Mouse (Mus musculus) midbrain, embryonic 15.5 days (tissue): ENCODE data around the gene Ciao1. TPM values are rescaled to one million over a fixed set of nuclear protein-coding genes. Genes with fewer than 3 reads are reported as not detected.
A peak's percentile ranks its signal among the peaks of the same experiment; 100 is the strongest.
"Not testable (repeated sequence)": the region's sequence is repeated elsewhere in the genome, so short reads cannot be mapped to it uniquely, and the experiment has no call there.

ENCODE experiments used
- ATAC-seq: fragments of 200-750 bp; cut with Nextera tagmentation; replicated peaks from 2 replicates; pipeline ENCODE4 v1.8.0; 2017; ENCODE audit warnings: moderate TSS enrichment
- H3K27ac ChIP-seq: fragments of 300-500 bp; sonication (generic); 2 replicates; pipeline ENCODE4 v1.5.1; 2015; ENCODE audit warnings: mild to moderate bottlenecking, inconsistent platforms
- H3K27me3 ChIP-seq: fragments of 300-500 bp; sonication (generic); replicated peaks from 2 replicates; pipeline ENCODE4 v1.6.1; 2015; ENCODE audit warnings: inconsistent platforms
- H3K36me3 ChIP-seq: fragments of 300-500 bp; sonication (generic); replicated peaks from 2 replicates; pipeline ENCODE4 v1.6.1; 2015; ENCODE audit warnings: inconsistent platforms
- H3K4me1 ChIP-seq: fragments of 300-500 bp; sonication (generic); 2 replicates; pipeline ENCODE4 v1.6.1; 2015; ENCODE audit warnings: inconsistent platforms
- H3K4me2 ChIP-seq: fragments of 300-500 bp; sonication (generic); 2 replicates; pipeline ENCODE4 v1.6.1; 2015; ENCODE audit warnings: inconsistent platforms, mild to moderate bottlenecking, moderate library complexity
- H3K4me3 ChIP-seq: fragments of 300-500 bp; sonication (generic); 2 replicates; pipeline ENCODE4 v1.5.1; 2015; ENCODE audit warnings: mild to moderate bottlenecking, inconsistent platforms
- H3K9ac ChIP-seq: fragments of 300-500 bp; sonication (generic); 2 replicates; pipeline ENCODE4 v1.6.1; 2015; ENCODE audit warnings: mild to moderate bottlenecking, inconsistent platforms
- H3K9me3 ChIP-seq: fragments of 300-500 bp; sonication (generic); 2 replicates; pipeline ENCODE4 v1.6.1; 2016; ENCODE audit warnings: inconsistent platforms
- WGBS: fragments of 180-500 bp; shearing (Covaris S2); methylation state at CpG from one replicate; pipeline ENCODE4 v1.1.7; 2015; ENCODE audit warnings: mixed read lengths; 5-methylcytosine and 5-hydroxymethylcytosine counted together
- polyA plus RNA-seq: library from polyadenylated mRNA; unstranded; fragments of >200 nt; fragmentation: Nextera tagmentation; extraction: Ambion mirVana; gene quantifications from 2 replicates; pipeline ENCODE4 v1.2.1, GENCODE M21; 2015

Ciao1 gene
- polyA plus RNA-seq, 1 experiment from 2014 or later, result 56.9 TPM

GRCm38 (mm10) chr2:127225261-127225660, 22.4 kb downstream of the Ciao1 start:
- H3K27me3 ChIP-seq, result no peaks in the 10 kb centered on the region
- WGBS, result 96% methylated on average over 3 of the region's 3 CpGs
- H3K27ac ChIP-seq, result no peak overlapping the region
- no peaks in the 10 kb centered on the region for H3K9me3 ChIP-seq
- ATAC-seq, result no peak
- peaks cover 91% of the 10 kb centered on the region for H3K36me3 ChIP-seq
- H3K4me3 ChIP-seq, result no peak overlapping the region
- no peaks in the 10 kb centered on the region for H3K4me1 ChIP-seq
- H3K4me2 ChIP-seq, result no peak overlapping the region
- no peak overlapping the region for H3K9ac ChIP-seq

- H3K27ac ChIP-seq, result no peak overlapping the region
- whole genome bisulfite sequencing, result 98% methylated on average over 5 of the region's 5 CpGs
- H3K27me3 ChIP-seq, result no peaks in the 10 kb centered on the region
- no peaks in the 10 kb centered on the region for H3K4me1 ChIP-seq
- ATAC-seq, result no peak
- peaks cover 78% of the 10 kb centered on the region for H3K36me3 ChIP-seq
- no peak overlapping the region for H3K4me2 ChIP-seq
- H3K9ac ChIP-seq, result no peak overlapping the region
- H3K4me3 ChIP-seq, result no peak overlapping the region
- no peaks in the 10 kb centered on the region for H3K9me3 ChIP-seq
Measured at GRCm38 (mm10) chr2:127217746-127218145, 29.9 kb downstream of the Ciao1 start.

- WGBS, result 96% methylated on average over 11 of the region's 11 CpGs
- no peak overlapping the region for H3K4me2 ChIP-seq
Measured at GRCm38 (mm10) chr2:127210701-127211100, 36.9 kb downstream of the Ciao1 start.

GRCm38 (mm10) chr2:127208452-127208769, 39.2 kb downstream of the Ciao1 start:
- H3K27ac ChIP-seq, result peak overlapping the region; percentile 80
- H3K4me1 ChIP-seq, result peaks cover 17% of the 10 kb centered on the region
- under 1% methylated on average over 17 of the region's 17 CpGs for WGBS
- 0 out of 2 replicates have a peak, but pooled peaks have one; percentile 24 for ATAC-seq
- H3K27me3 ChIP-seq, result no peaks in the 10 kb centered on the region
- no peaks in the 10 kb centered on the region for H3K9me3 ChIP-seq
- peak overlapping the region; percentile 83 for H3K4me2 ChIP-seq
- peaks cover 29% of the 10 kb centered on the region for H3K36me3 ChIP-seq
- H3K4me3 ChIP-seq, result peak overlapping the region; percentile 80
- H3K9ac ChIP-seq, result peak overlapping the region; percentile 68

More at GRCm38 (mm10) chr2:127210701-127211100, 36.9 kb downstream of the Ciao1 start:
- Histone ChIP-seq H3K4me3 (no peak overlapping the region), H3K9ac (no peak overlapping the region), H3K9me3 (no peaks in the 10 kb centered on the region), H3K36me3 (peaks cover 40% of the 10 kb centered on the region), H3K4me1 (peaks cover 17% of the 10 kb centered on the region), H3K27ac (no peak overlapping the region), H3K27me3 (no peaks in the 10 kb centered on the region)
- no peak for ATAC-seq

GRCm38 (mm10) chr2:127207547-127208451, 39.8 kb downstream of the Ciao1 start, which contains the start of the genes 1810024B03Rik and Snrnp200:
Gene 1810024B03Rik (minus strand): TSS chr2:127208280.
Gene Snrnp200 (plus strand): TSS chr2:127208386.
- peaks cover 24% of the 10 kb centered on the region for H3K36me3 ChIP-seq
- peaks cover 17% of the 10 kb centered on the region for H3K4me1 ChIP-seq
- H3K4me3 ChIP-seq, result peak within 1 kb of the TSS; percentile 80
- WGBS, result 11% methylated on average over 36 of the region's 36 CpGs
- H3K9ac ChIP-seq, result peak within 1 kb of the TSS; percentile 68
- no peaks in the 10 kb centered on the region for H3K9me3 ChIP-seq
- H3K27ac ChIP-seq, result peak within 1 kb of the TSS; percentile 80
- peak within 1 kb of the TSS; percentile 83 for H3K4me2 ChIP-seq
- ATAC-seq, result peak; percentile 99
- no peaks in the 10 kb centered on the region for H3K27me3 ChIP-seq

GRCm38 (mm10) chr2:127206916-127207315, 40.7 kb downstream of the Ciao1 start:
- WGBS, result 92% methylated on average over 2 of the region's 2 CpGs
- Histone ChIP-seq H3K9ac (no peak overlapping the region), H3K4me2 (no peak overlapping the region), H3K9me3 (no peaks in the 10 kb centered on the region), H3K27ac (no peak overlapping the region), H3K4me3 (no peak overlapping the region), H3K36me3 (peaks cover 15% of the 10 kb centered on the region), H3K27me3 (no peaks in the 10 kb centered on the region), H3K4me1 (peaks cover 17% of the 10 kb centered on the region)
- ATAC-seq, result no peak

GRCm38 (mm10) chr2:127205936-127206335, 41.7 kb downstream of the Ciao1 start:
- not testable (repeated sequence) for H3K4me2 ChIP-seq, H3K27ac ChIP-seq, ATAC-seq, H3K4me3 ChIP-seq, H3K9ac ChIP-seq, H3K9me3 ChIP-seq, H3K27me3 ChIP-seq, H3K36me3 ChIP-seq
- 94% methylated on average over 4 of the region's 4 CpGs for WGBS
- peaks cover 17% of the 10 kb centered on the region for H3K4me1 ChIP-seq

- Histone ChIP-seq H3K9ac (no peak overlapping the region), H3K27me3 (no peaks in the 10 kb centered on the region), H3K4me1 (peaks cover 15% of the 10 kb centered on the region), H3K4me3 (no peak overlapping the region), H3K9me3 (no peaks in the 10 kb centered on the region), H3K36me3 (no peaks in the 10 kb centered on the region), H3K27ac (no peak overlapping the region), H3K4me2 (no peak overlapping the region)
- ATAC-seq, result no peak
- 34% methylated on average over 3 of the region's 3 CpGs for WGBS
Measured at GRCm38 (mm10) chr2:127204932-127205331, 42.7 kb downstream of the Ciao1 start.

Other genes starting within 250 kb of the Ciao1 start
- gene Ap4e1, start 239.1 kb downstream of the Ciao1 start, polyA plus RNA-seq, result 10.5 and 14.0 TPM in 2 replicates
- gene Blvra, start 177.2 kb downstream of the Ciao1 start, polyA plus RNA-seq, result 27.3 and 28.2 TPM in 2 replicates
- 13.1 and 13.9 TPM in 2 replicates for gene Ncaph, start 113.9 kb downstream of the Ciao1 start, polyA plus RNA-seq
- 7.6 and 7.7 TPM in 2 replicates for gene Itpripl1, start 104.4 kb downstream of the Ciao1 start, polyA plus RNA-seq
- 1.0 TPM in 2 replicates for gene 1810024B03Rik, start 39.5 kb downstream of the Ciao1 start, polyA plus RNA-seq
- 58.1 and 58.8 TPM in 2 replicates for gene Snrnp200, start 39.4 kb downstream of the Ciao1 start, polyA plus RNA-seq
- gene Tmem127, start 92 bp upstream of the Ciao1 start, polyA plus RNA-seq, result 55.2 and 57.2 TPM in 2 replicates
- gene Stard7, start 22.4 kb upstream of the Ciao1 start, polyA plus RNA-seq, result 90.8 and 94.4 TPM in 2 replicates
- gene Dusp2, start 88.3 kb upstream of the Ciao1 start, polyA plus RNA-seq, result 11.0 TPM in 2 replicates
- not detected in 2 replicates for gene Astl, start 90.8 kb upstream of the Ciao1 start, polyA plus RNA-seq
- gene Adra2b, start 115.4 kb upstream of the Ciao1 start, polyA plus RNA-seq, result 0.19 and 0.34 TPM in 2 replicates
- 0.21 and 0.24 TPM in 2 replicates for gene Gpat2, start 177.4 kb upstream of the Ciao1 start, polyA plus RNA-seq
- 31.8 and 35.8 TPM in 2 replicates for gene Fahd2a, start 196.7 kb upstream of the Ciao1 start, polyA plus RNA-seq